Mouse (Mus musculus) CH12.LX (cell line): ENCODE results near the gene Baz2b. TPM values are rescaled to one million over a fixed set of nuclear protein-coding genes. Genes with fewer than 3 reads are reported as not detected.

Experiments used
- DNase-seq: peaks from one replicate; pipeline ENCODE4 v3.0.0-alpha.2; 2013; ENCODE audit errors: extremely low read depth
- H3K27ac ChIP-seq: 2 replicates; pipeline ENCODE4 v1.5.1; 2012; ENCODE audit warnings: low read depth, mild to moderate bottlenecking, control low read depth, moderate library complexity; ENCODE audit not compliant: insufficient read depth
- H3K27me3 ChIP-seq: replicated peaks from 2 replicates; pipeline ENCODE3; 2012; ENCODE audit warnings: inconsistent platforms
- H3K36me3 ChIP-seq, 2 experiments: replicated peaks in 1 of 2; 2 replicates each; pipeline versions ENCODE3 to v1.6.1; 2012; ENCODE audit warnings: inconsistent platforms in 1 of 2, low read length in 1 of 2, mild to moderate bottlenecking in 1 of 2, mixed read lengths in 1 of 2, moderate library complexity in 1 of 2; ENCODE audit not compliant: control insufficient read depth in 1 of 2, insufficient read depth in 1 of 2
- H3K4me1 ChIP-seq, 2 experiments: 2 replicates each; pipeline ENCODE4 v1.6.1; 2012; ENCODE audit warnings: inconsistent platforms in 1 of 2, moderate library complexity in 1 of 2; ENCODE audit not compliant: insufficient read depth in 2 of 2, control insufficient read depth in 1 of 2
- H3K4me2 ChIP-seq: 2 replicates; pipeline ENCODE4 v1.6.1; 2012; ENCODE audit warnings: low read depth, mild to moderate bottlenecking, control low read depth; ENCODE audit not compliant: poor library complexity, insufficient read depth, severe bottlenecking
- H3K4me3 ChIP-seq, 3 experiments: fragments of 150-350 bp in 1 of 3; sonication (generic) in 1 of 3; replicated peaks in 1 of 3; 2 replicates each; pipeline versions ENCODE3 to v1.5.1; 2011 to 2012; ENCODE audit warnings: low read depth in 2 of 3, low read length in 2 of 3, mild to moderate bottlenecking in 2 of 3, moderate library complexity in 2 of 3, control low read depth in 1 of 3, improper control_type of control experiment in 1 of 3, inconsistent platforms in 1 of 3, mixed read lengths in 1 of 3; ENCODE audit not compliant: poor library complexity in 1 of 3
- H3K79me2 ChIP-seq: replicated peaks from 2 replicates; pipeline ENCODE4 v1.6.1; 2012; ENCODE audit warnings: mild to moderate bottlenecking, moderate library complexity; ENCODE audit not compliant: control insufficient read depth, poor library complexity, insufficient read depth, severe bottlenecking; ENCODE audit errors: extremely low read depth
- H3K9ac ChIP-seq: 2 replicates; pipeline ENCODE4 v1.6.1; 2012; ENCODE audit warnings: low read depth, mild to moderate bottlenecking, control low read depth, moderate library complexity; ENCODE audit not compliant: insufficient read depth
- H3K9me3 ChIP-seq: replicated peaks from 2 replicates; pipeline ENCODE3; 2012; ENCODE audit warnings: low read length, inconsistent platforms, mixed read lengths
- CHD2 ChIP-seq: IDR thresholded peaks from 2 replicates; pipeline ENCODE4 v1.6.1; 2011; ENCODE audit warnings: low read length, improper control_type of control experiment
- CTCF ChIP-seq, 2 experiments: IDR thresholded peaks in 1 of 2; conservative IDR thresholded peaks in 1 of 2; 2 replicates each; pipeline ENCODE4 v1.5.1; 2011 to 2012; ENCODE audit warnings: low read depth in 2 of 2, low read length in 2 of 2, improper control_type of control experiment in 1 of 2, inconsistent platforms in 1 of 2, mild to moderate bottlenecking in 1 of 2, moderate library complexity in 1 of 2
- EP300 ChIP-seq: IDR thresholded peaks from 2 replicates; pipeline ENCODE4 v1.6.1; 2011; ENCODE audit warnings: low read length, improper control_type of control experiment
- JUN ChIP-seq: IDR thresholded peaks from 2 replicates; pipeline ENCODE4 v1.6.1; 2011; ENCODE audit warnings: low read depth, mild to moderate bottlenecking, low read length, improper control_type of control experiment, moderate library complexity; ENCODE audit not compliant: insufficient read depth
- JUND ChIP-seq: conservative IDR thresholded peaks from 2 replicates; pipeline ENCODE4 v1.6.1; 2011; ENCODE audit warnings: low read depth, low read length, improper control_type of control experiment
- MAFK ChIP-seq: IDR thresholded peaks from 2 replicates; pipeline ENCODE4 v1.6.1; 2011; ENCODE audit warnings: low read length, improper control_type of control experiment; ENCODE audit not compliant: insufficient replicate concordance
- MAX ChIP-seq: IDR thresholded peaks from 2 replicates; pipeline ENCODE4 v1.6.1; 2011; ENCODE audit warnings: low read length, improper control_type of control experiment
- MEF2A ChIP-seq: IDR thresholded peaks from 2 replicates; pipeline ENCODE4 v1.6.1; 2014; ENCODE audit warnings: low read depth, mild to moderate bottlenecking, inconsistent platforms, low read length, improper control_type of control experiment, borderline replicate concordance
- MYC ChIP-seq: IDR thresholded peaks from 2 replicates; pipeline ENCODE4 v1.6.1; 2011; ENCODE audit warnings: low read depth, mild to moderate bottlenecking, improper control_type of control experiment, low read length
- NRF1 ChIP-seq: IDR thresholded peaks from 2 replicates; pipeline ENCODE4 v1.6.1; 2014; ENCODE audit warnings: low read depth, mild to moderate bottlenecking, inconsistent platforms, low read length, improper control_type of control experiment, moderate library complexity
- POLR2A ChIP-seq: IDR thresholded peaks from 2 replicates; pipeline ENCODE4 v1.6.1; 2011; ENCODE audit warnings: low read depth, mild to moderate bottlenecking, improper control_type of control experiment, low read length
- RCOR1 ChIP-seq: conservative IDR thresholded peaks from 2 replicates; pipeline ENCODE4 v1.6.1; 2012; ENCODE audit warnings: low read depth, mild to moderate bottlenecking, inconsistent platforms, low read length, improper control_type of control experiment
- TBP ChIP-seq: conservative IDR thresholded peaks from 2 replicates; pipeline ENCODE4 v1.6.1; 2011; ENCODE audit warnings: low read depth, low read length, improper control_type of control experiment
- UBTF ChIP-seq: IDR thresholded peaks from 2 replicates; pipeline ENCODE4 v1.6.1; 2012; ENCODE audit warnings: low read depth, mild to moderate bottlenecking, inconsistent platforms, low read length, improper control_type of control experiment, moderate library complexity
- USF2 ChIP-seq: conservative IDR thresholded peaks from 2 replicates; pipeline ENCODE4 v1.6.1; 2011; ENCODE audit warnings: low read depth, low read length, improper control_type of control experiment
- ZC3H11A ChIP-seq: IDR thresholded peaks from 2 replicates; pipeline ENCODE4 v1.6.1; 2012; ENCODE audit warnings: low read depth, mild to moderate bottlenecking, inconsistent platforms, low read length, improper control_type of control experiment
- ZMIZ1 ChIP-seq: IDR thresholded peaks from 2 replicates; pipeline ENCODE4 v1.6.1; 2012; ENCODE audit warnings: low read depth, mild to moderate bottlenecking, inconsistent platforms, low read length, improper control_type of control experiment
- dilution Hi-C: fragments of 300-500 bp; cut with MboI; formaldehyde crosslinking; loops from 2 replicates; pipeline ENCODE4 v1.14.3; 2020; ENCODE audit warnings: low sequenced_read_pairs; ENCODE audit not compliant: extremely low pct_unique_long_range_greater_than_20kb, extremely low pct_ligation_motif_present
- in situ Hi-C: fragments of 300-500 bp; cut with MboI; formaldehyde crosslinking; loops from 3 replicates; pipeline ENCODE4 v1.14.3; 2019; ENCODE audit warnings: low sequenced_read_pairs, low pct_ligation_motif_present, low pct_unique_long_range_greater_than_20kb, mixed read lengths
- polyA plus RNA-seq: library from polyadenylated mRNA; unstranded; fragments of >175 nt; gene quantifications from 2 replicates; pipeline ENCODE4 v1.2.1, GENCODE M21; 2012; ENCODE audit warnings: low read depth; ENCODE audit not compliant: insufficient read length
- total RNA-seq, 2 experiments: library from RNA; depleted of rRNA; stranded (reverse); fragments of 300-350 nt in 1 of 2; fragments of >200 nt in 1 of 2; gene quantifications; 2 replicates each; pipeline ENCODE4 v1.2.3; 2012 to 2014

The Baz2b gene
- total and polyA plus RNA-seq, 3 experiments: 17.3 to 36.3 (median 31.9) TPM

DNA sequence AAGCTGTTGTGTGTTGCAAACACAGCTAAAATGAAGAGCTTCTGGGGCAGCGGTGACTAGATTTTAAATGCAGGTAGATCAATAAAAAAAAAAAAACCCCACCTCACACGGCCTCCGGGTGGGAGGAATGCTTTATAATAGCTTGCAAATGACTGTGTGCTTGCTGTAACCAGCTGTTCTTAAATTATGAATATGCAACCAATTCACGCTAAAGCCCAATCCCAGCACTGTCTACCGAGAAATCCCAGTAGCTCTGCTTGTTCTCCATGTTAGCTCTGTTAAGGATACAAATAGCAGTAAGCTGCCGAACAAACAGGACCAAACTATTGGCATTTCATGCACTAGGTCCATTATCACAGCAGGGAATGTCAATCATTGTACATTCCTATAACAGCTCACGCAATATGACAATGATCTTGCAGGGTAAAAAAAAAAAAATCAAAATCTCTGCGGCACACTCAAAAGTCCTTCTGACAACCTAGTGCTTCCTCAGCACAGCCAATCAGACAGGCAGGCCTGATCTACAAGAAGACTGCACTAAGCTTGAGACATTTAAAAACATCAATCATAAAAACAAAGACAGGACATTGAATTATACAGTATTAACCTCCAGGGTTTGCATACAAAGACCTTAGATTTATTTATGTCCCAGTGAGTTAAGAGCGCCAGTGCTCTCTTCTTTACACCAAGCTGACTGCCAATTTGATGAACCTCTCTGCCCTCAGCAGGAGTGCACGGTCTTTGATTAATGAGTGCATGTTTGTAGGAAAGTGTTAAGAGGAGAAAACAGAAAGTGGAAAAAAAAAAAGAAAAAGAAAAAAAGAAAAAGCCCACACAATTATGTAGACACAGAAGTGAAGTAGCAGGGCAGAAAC is 90.7 kb downstream of the Baz2b start:
- H3K36me3 ChIP-seq: peaks cover 0 to 6% of the 10 kb centered on the region in 2 experiments
- dilution Hi-C loops (no loop called here), in situ Hi-C loops (no loop called here)
- no peak overlapping the region for H3K4me2 ChIP-seq
- TF ChIP-seq MAFK: no peak
- no peak for TF ChIP-seq MYC
- no peak for TF ChIP-seq JUND
- TF ChIP-seq MAX: no peak
- TF ChIP-seq EP300: no peak
- no peak for TF ChIP-seq TBP
- no peak for TF ChIP-seq NRF1
- no peak overlapping the region for H3K9ac ChIP-seq
- no peak overlapping the region for H3K4me3 ChIP-seq
- peaks cover 39% of the 10 kb centered on the region for H3K79me2 ChIP-seq
- peaks cover 11 to 62% of the 10 kb centered on the region in 2 experiments for H3K4me1 ChIP-seq
- H3K27ac ChIP-seq: no peak overlapping the region
- no peak for DNase-seq
- H3K9me3 ChIP-seq: no peaks in the 10 kb centered on the region
- no peaks in the 10 kb centered on the region for H3K27me3 ChIP-seq

- DNase-seq: no peak
- no peaks in the 10 kb centered on the region for H3K27me3 ChIP-seq
- H3K36me3 ChIP-seq: peaks cover 0 to 6% of the 10 kb centered on the region in 2 experiments
- peaks cover 14 to 68% of the 10 kb centered on the region in 2 experiments for H3K4me1 ChIP-seq
- dilution Hi-C loops (no loop called here), in situ Hi-C loops (no loop called here)
- no peak overlapping the region for H3K9ac ChIP-seq
- H3K4me2 ChIP-seq: no peak overlapping the region
- no peak overlapping the region for H3K27ac ChIP-seq
- no peaks in the 10 kb centered on the region for H3K9me3 ChIP-seq
- no peak for TF ChIP-seq MEF2A
- TF ChIP-seq MAFK: no peak
- TF ChIP-seq CTCF (conservative IDR thresholded peaks at IDR 0.05 in 1 of 2, IDR thresholded peaks at IDR 0.05 in 1 of 2; ENCODE audit: low read depth in 2 of 2, low read length in 2 of 2): no peak
- no peak for TF ChIP-seq UBTF
- TF ChIP-seq JUND: no peak
- no peak for TF ChIP-seq POLR2A
- no peak for TF ChIP-seq ZMIZ1
- no peak for TF ChIP-seq USF2
- TF ChIP-seq MAX: no peak
- TF ChIP-seq CHD2: no peak
- no peak for TF ChIP-seq ZC3H11A
- TF ChIP-seq RCOR1: no peak
- TF ChIP-seq NRF1: no peak
- no peak for TF ChIP-seq JUN
- H3K79me2 ChIP-seq: peaks cover 41% of the 10 kb centered on the region
- no peak overlapping the region for H3K4me3 ChIP-seq
Measured at GRCm38 (mm10) chr2:60117867-60118266, 91.8 kb downstream of the Baz2b start.
